Mouse (Mus musculus): ENCODE data around the gene Jpt2. TPM values are rescaled to one million over a fixed set of nuclear protein-coding genes. Genes with fewer than 3 reads are reported as not detected.
A peak's percentile ranks its signal among the peaks of the same experiment; 100 is the strongest.
"Not testable (repeated sequence)": the region's sequence is repeated elsewhere in the genome, so short reads cannot be mapped to it uniquely, and the experiment has no call there.

Gene Jpt2
- 210 and 212 TPM in 2 replicates for polyA plus RNA-seq (2016; fragmentation: Nextera tagmentation; extraction: Ambion mirVana)

- peak within 1 kb of the TSS; percentile 90 for H3K27ac ChIP-seq
- H3K4me1 ChIP-seq = peaks cover 14% of the 10 kb centered on the region
- peaks cover 45% of the 10 kb centered on the region for H3K36me3 ChIP-seq
- H3K4me3 ChIP-seq = peak within 1 kb of the TSS; percentile 71
- ATAC-seq (ENCODE audit: low FRiP score) = peak; percentile 100
- no peaks in the 10 kb centered on the region for H3K9me3 ChIP-seq (replicated peaks)
- peak within 1 kb of the TSS; percentile 76 for H3K9ac ChIP-seq
- under 1% methylated on average over 59 of the region's 59 CpGs for WGBS
- H3K4me2 ChIP-seq (replicated peaks) = peak within 1 kb of the TSS; percentile 61
- H3K27me3 ChIP-seq = no peaks in the 10 kb centered on the region
These were observed at the start of gene Jpt2 for GRCm38 (mm10) chr17:24960135-24960851. Jpt2 (minus strand) TSS chr17:24960689.

- Histone ChIP-seq H3K9ac (no peak overlapping the region), H3K9me3 (replicated peaks) (no peaks in the 10 kb centered on the region), H3K4me3 (no peak overlapping the region), H3K4me1 (no peaks in the 10 kb centered on the region), H3K27ac (no peak overlapping the region), H3K36me3 (peaks cover 66% of the 10 kb centered on the region), H3K27me3 (no peaks in the 10 kb centered on the region), H3K4me2 (replicated peaks) (no peak overlapping the region)
- ATAC-seq (ENCODE audit: low FRiP score) = no peak
These were observed 47.0 kb upstream of the Jpt2 start for GRCm38 (mm10) chr17:25007480-25007879.

- Histone ChIP-seq H3K36me3 (peaks cover 66% of the 10 kb centered on the region), H3K4me2 (replicated peaks) (no peak overlapping the region), H3K9ac (no peak overlapping the region), H3K27me3 (no peaks in the 10 kb centered on the region), H3K9me3 (replicated peaks) (no peaks in the 10 kb centered on the region), H3K4me1 (no peaks in the 10 kb centered on the region), H3K4me3 (no peak overlapping the region), H3K27ac (no peak overlapping the region)
- no peak for ATAC-seq (ENCODE audit: low FRiP score)
- WGBS = 98% methylated on average over 3 of the region's 3 CpGs
These were observed 44.6 kb upstream of the Jpt2 start for GRCm38 (mm10) chr17:25005102-25005501.

- Histone ChIP-seq H3K4me2 (replicated peaks) (no peak overlapping the region), H3K4me1 (no peaks in the 10 kb centered on the region), H3K27ac (no peak overlapping the region), H3K36me3 (peaks cover 93% of the 10 kb centered on the region), H3K27me3 (no peaks in the 10 kb centered on the region), H3K9me3 (replicated peaks) (no peaks in the 10 kb centered on the region), H3K9ac (no peak overlapping the region), H3K4me3 (no peak overlapping the region)
- no peak for ATAC-seq (ENCODE audit: low FRiP score)
- WGBS = 93% methylated on average over 6 of the region's 6 CpGs
These were observed 34.2 kb upstream of the Jpt2 start for GRCm38 (mm10) chr17:24994721-24995120.

GRCm38 (mm10) chr17:24987221-24987620, 26.7 kb upstream of the Jpt2 start:
- Histone ChIP-seq H3K4me1 (no peaks in the 10 kb centered on the region), H3K9ac (no peak overlapping the region), H3K36me3 (peaks cover 95% of the 10 kb centered on the region), H3K27me3 (no peaks in the 10 kb centered on the region), H3K27ac (no peak overlapping the region), H3K4me3 (no peak overlapping the region), H3K4me2 (replicated peaks) (no peak overlapping the region), H3K9me3 (replicated peaks) (no peaks in the 10 kb centered on the region)
- WGBS = 96% methylated on average over 6 of the region's 6 CpGs
- no peak for ATAC-seq (ENCODE audit: low FRiP score)

GRCm38 (mm10) chr17:24960852-24961715, 595 bp upstream of the Jpt2 start:
- Histone ChIP-seq H3K27me3 (no peaks in the 10 kb centered on the region), H3K4me3 (peak overlapping the region; percentile 71), H3K9ac (0 out of 2 replicates have a peak overlapping the region, but pooled peaks have one; percentile 28), H3K4me2 (replicated peaks) (peak overlapping the region; percentile 61), H3K36me3 (peaks cover 45% of the 10 kb centered on the region), H3K4me1 (peaks cover 14% of the 10 kb centered on the region), H3K9me3 (replicated peaks) (no peaks in the 10 kb centered on the region), H3K27ac (peak overlapping the region; percentile 35; the same call in 1 of the 2 replicates)
- WGBS = 18% methylated on average over 21 of the region's 21 CpGs
- peak; percentile 48 for ATAC-seq (ENCODE audit: low FRiP score)

GRCm38 (mm10) chr17:24959371-24959770, 1.1 kb downstream of the Jpt2 start:
- WGBS = 50% methylated on average over 8 of the region's 8 CpGs
- Histone ChIP-seq H3K27me3 (no peaks in the 10 kb centered on the region), H3K9me3 (replicated peaks) (no peaks in the 10 kb centered on the region), H3K4me2 (replicated peaks) (peak overlapping the region; percentile 61), H3K4me3 (peak overlapping the region; percentile 71), H3K36me3 (peaks cover 42% of the 10 kb centered on the region), H3K27ac (no peak overlapping the region), H3K9ac (peak overlapping the region; percentile 76), H3K4me1 (peaks cover 14% of the 10 kb centered on the region)
- ATAC-seq (ENCODE audit: low FRiP score) = no peak

- Histone ChIP-seq H3K27ac (no peak overlapping the region), H3K27me3 (no peaks in the 10 kb centered on the region), H3K9ac (no peak overlapping the region), H3K4me3 (no peak overlapping the region), H3K9me3 (replicated peaks) (no peaks in the 10 kb centered on the region), H3K4me1 (no peaks in the 10 kb centered on the region), H3K4me2 (replicated peaks) (no peak overlapping the region), H3K36me3 (peaks cover 49% of the 10 kb centered on the region)
- 93% methylated on average over 2 of the region's 2 CpGs for WGBS
- ATAC-seq (ENCODE audit: low FRiP score) = no peak
These were observed 7.2 kb downstream of the Jpt2 start for GRCm38 (mm10) chr17:24953291-24953690.

GRCm38 (mm10) chr17:24950671-24951070, 9.8 kb downstream of the Jpt2 start:
- H3K9me3 ChIP-seq (replicated peaks) = no peaks in the 10 kb centered on the region
- H3K4me3 ChIP-seq = no peak overlapping the region
- H3K27me3 ChIP-seq = no peaks in the 10 kb centered on the region
- H3K4me1 ChIP-seq = no peaks in the 10 kb centered on the region
- peaks cover 70% of the 10 kb centered on the region for H3K36me3 ChIP-seq
- 89% methylated on average over 2 of the region's 2 CpGs for WGBS
- no peak overlapping the region for H3K4me2 ChIP-seq (replicated peaks)
- no peak overlapping the region for H3K9ac ChIP-seq
- ATAC-seq (ENCODE audit: low FRiP score) = no peak
- no peak overlapping the region for H3K27ac ChIP-seq

- Histone ChIP-seq H3K36me3 (peaks cover 75% of the 10 kb centered on the region), H3K9ac (no peak overlapping the region), H3K27ac (no peak overlapping the region), H3K4me3 (no peak overlapping the region), H3K27me3 (no peaks in the 10 kb centered on the region), H3K4me1 (no peaks in the 10 kb centered on the region), H3K9me3 (replicated peaks) (no peaks in the 10 kb centered on the region), H3K4me2 (replicated peaks) (no peak overlapping the region)
- no peak for ATAC-seq (ENCODE audit: low FRiP score)
- 96% methylated on average over 5 of the region's 5 CpGs for WGBS
These were observed 12.3 kb downstream of the Jpt2 start for GRCm38 (mm10) chr17:24948204-24948603.

GRCm38 (mm10) chr17:24943589-24943988, 16.9 kb downstream of the Jpt2 start:
- ATAC-seq (ENCODE audit: low FRiP score) = not testable (repeated sequence)
- H3K36me3 ChIP-seq = peaks cover 56% of the 10 kb centered on the region

GRCm38 (mm10) chr17:24943036-24943435, 17.5 kb downstream of the Jpt2 start:
- Histone ChIP-seq H3K27ac (no peak overlapping the region), H3K36me3 (peaks cover 50% of the 10 kb centered on the region), H3K4me3 (no peak overlapping the region), H3K9ac (no peak overlapping the region), H3K9me3 (replicated peaks) (no peaks in the 10 kb centered on the region), H3K4me2 (replicated peaks) (no peak overlapping the region), H3K4me1 (no peaks in the 10 kb centered on the region), H3K27me3 (no peaks in the 10 kb centered on the region)
- 92% methylated on average over 7 of the region's 7 CpGs for whole genome bisulfite sequencing
- no peak for ATAC-seq (ENCODE audit: low FRiP score)

More at GRCm38 (mm10) chr17:24943589-24943988, 16.9 kb downstream of the Jpt2 start:
- H3K9ac ChIP-seq; H3K4me3 ChIP-seq; H3K27me3 ChIP-seq; H3K4me2 ChIP-seq (replicated peaks); H3K4me1 ChIP-seq; H3K27ac ChIP-seq; H3K9me3 ChIP-seq (replicated peaks): not testable (repeated sequence)
- WGBS = 91% methylated on average over 1 of the region's 1 CpGs
